Mouse (Mus musculus) ovary, adult 18-20 months (tissue): ENCODE measurements around the gene Gdf1.

ENCODE experiments used
- DNase-seq: peaks from one replicate; pipeline ENCODE4 v3.0.0; 2022; ENCODE audit warnings: low spot score, mixed read lengths

Gene Gdf1

GRCm38 (mm10) chr8:70329124-70329834 is at the start of gene Gdf1:
Gene Gdf1 (plus strand): TSS chr8:70329817.
- no peak for DNase-seq

GRCm38 (mm10) chr8:70281001-70281400 is 48.6 kb upstream of the Gdf1 start:
- no peak for DNase-seq

GRCm38 (mm10) chr8:70282603-70283135 is 46.9 kb upstream of the Gdf1 start, which contains the start of gene Homer3:
Gene Homer3 (plus strand): TSS chr8:70282827.
- DNase-seq, result peak; percentile 89

GRCm38 (mm10) chr8:70283136-70284077 is 46.2 kb upstream of the Gdf1 start:
- no peak for DNase-seq

- DNase-seq, result no peak
Observed at GRCm38 (mm10) chr8:70284421-70284820, 45.2 kb upstream of the Gdf1 start.

- DNase-seq, result no peak
Observed at GRCm38 (mm10) chr8:70285304-70285703, 44.3 kb upstream of the Gdf1 start.

- no peak for DNase-seq
Observed at GRCm38 (mm10) chr8:70286737-70287136, 42.9 kb upstream of the Gdf1 start.

- no peak for DNase-seq
Observed at GRCm38 (mm10) chr8:70293988-70294405, 35.6 kb upstream of the Gdf1 start.

GRCm38 (mm10) chr8:70300881-70301280 is 28.7 kb upstream of the Gdf1 start:
- DNase-seq, result no peak

- DNase-seq, result peak; percentile 83
Observed at GRCm38 (mm10) chr8:70302358-70302890, 27.2 kb upstream of the Gdf1 start, which contains the start of the genes Ddx49 and Cope. Gene Ddx49 (minus strand): TSS chr8:70302489. Gene Cope (plus strand): TSS chr8:70302518.

- no peak for DNase-seq
Observed at GRCm38 (mm10) chr8:70302901-70303300, 26.7 kb upstream of the Gdf1 start.

- no peak for DNase-seq
Observed at GRCm38 (mm10) chr8:70309311-70309710, 20.3 kb upstream of the Gdf1 start.

- DNase-seq, result no peak
Observed at GRCm38 (mm10) chr8:70313399-70313798, 16.2 kb upstream of the Gdf1 start.

- peak; percentile 50 for DNase-seq
Observed at GRCm38 (mm10) chr8:70315624-70316510, 13.8 kb upstream of the Gdf1 start, which contains the start of gene Cers1. Gene Cers1 (plus strand): TSS chr8:70315775.

GRCm38 (mm10) chr8:70316511-70317504 is 12.8 kb upstream of the Gdf1 start:
- peak; percentile 83 for DNase-seq

- DNase-seq, result no peak
Observed at GRCm38 (mm10) chr8:70317872-70318271, 11.7 kb upstream of the Gdf1 start.

GRCm38 (mm10) chr8:70323716-70324115 is 5.9 kb upstream of the Gdf1 start:
- no peak for DNase-seq

GRCm38 (mm10) chr8:70327512-70327911 is 2.1 kb upstream of the Gdf1 start:
- DNase-seq, result no peak

- no peak for DNase-seq
Observed at GRCm38 (mm10) chr8:70329835-70330740, 471 bp downstream of the Gdf1 start.
